Mouse (Mus musculus): ENCODE results near the gene Tifab. TPM values are rescaled to one million over a fixed set of nuclear protein-coding genes. Genes with fewer than 3 reads are reported as not detected.

The Tifab gene
- polyA plus RNA-seq, 1 experiment from 2014 or later: 1.7 TPM

DNA sequence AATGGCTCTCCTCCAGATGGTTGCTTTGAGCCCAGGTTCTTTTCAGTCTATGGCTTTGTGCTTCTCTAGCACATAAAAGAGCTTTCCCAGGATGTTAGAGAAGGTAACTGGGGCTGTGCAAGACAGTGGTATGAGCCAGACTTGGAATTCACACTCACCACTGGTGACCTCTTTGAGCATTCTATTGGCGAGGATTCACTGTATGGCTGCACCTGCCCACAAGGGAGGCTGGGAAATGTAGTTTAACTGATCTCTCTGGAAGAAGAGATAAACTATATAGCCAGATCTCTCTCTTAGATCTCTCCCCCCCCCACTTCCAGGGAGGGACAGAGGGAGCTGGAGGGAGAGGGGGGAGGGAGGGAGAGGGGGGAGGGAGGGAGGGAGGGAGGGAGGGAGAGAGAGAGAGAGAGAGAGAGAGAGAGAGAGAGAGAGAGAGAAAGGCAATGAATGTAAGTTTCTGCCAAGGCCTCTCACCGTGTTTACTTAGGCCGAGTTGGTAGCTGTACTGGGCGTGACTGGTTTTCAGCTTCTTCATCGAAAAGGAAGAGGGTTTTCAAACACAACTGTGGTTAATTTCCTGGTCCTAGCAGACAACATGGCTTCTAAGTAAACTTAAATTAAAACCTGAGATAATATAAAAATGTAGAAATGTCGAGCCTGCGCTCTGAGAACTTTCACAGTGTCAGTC, 25.8 kb downstream of the Tifab start:
- H3K4me2 ChIP-seq (replicated peaks): no peak overlapping the region
- peaks cover 66% of the 10 kb centered on the region for H3K4me1 ChIP-seq
- no peak for ATAC-seq (ENCODE audit: low FRiP score, low read depth)
- no peaks in the 10 kb centered on the region for H3K9me3 ChIP-seq
- H3K4me3 ChIP-seq: no peak overlapping the region
- H3K9ac ChIP-seq: no peak overlapping the region
- WGBS: 64% methylated on average over 7 of the region's 7 CpGs
- H3K27ac ChIP-seq: no peak overlapping the region
- H3K36me3 ChIP-seq: no peaks in the 10 kb centered on the region
- H3K27me3 ChIP-seq: no peaks in the 10 kb centered on the region

DNA sequence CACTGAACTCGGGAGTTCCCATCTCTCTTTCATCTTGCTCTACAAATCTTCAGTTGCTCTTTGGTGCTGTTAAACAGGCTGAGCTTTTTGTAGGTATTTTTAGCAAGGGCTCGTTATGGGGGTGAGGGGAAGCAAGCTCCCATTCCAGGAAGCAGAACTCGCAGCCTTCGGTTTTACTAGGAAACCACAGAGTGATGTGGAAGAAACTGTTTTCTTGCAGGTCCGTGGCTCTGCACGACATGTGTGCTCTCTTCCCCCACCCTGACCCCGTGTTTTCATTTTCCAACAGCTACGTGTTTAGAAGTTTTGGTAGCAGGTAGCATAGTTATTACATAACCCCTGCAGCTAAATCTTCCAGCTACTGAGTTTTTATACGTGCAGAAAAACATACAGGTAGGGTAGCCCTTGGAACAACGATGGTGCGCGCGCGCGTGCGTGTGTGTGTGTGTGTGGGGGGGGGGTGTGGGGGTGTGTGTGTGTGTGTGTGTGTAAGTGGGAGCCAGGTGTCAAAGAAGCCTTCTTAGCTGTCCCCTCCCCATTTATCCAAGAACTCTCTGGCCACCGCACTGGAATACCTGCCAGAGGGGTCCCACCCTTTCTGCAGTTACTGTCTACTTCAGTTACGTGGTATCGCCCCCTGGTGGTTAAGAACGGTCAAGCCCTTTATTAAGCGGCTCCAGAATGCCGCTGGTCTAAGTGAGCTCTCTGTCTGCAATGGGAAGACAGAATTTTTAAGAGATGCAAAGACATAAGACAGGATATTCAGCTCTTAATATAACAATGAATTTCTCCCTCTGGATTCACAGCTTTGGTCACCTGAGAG, 27.1 kb downstream of the Tifab start:
- Histone ChIP-seq H3K4me3 (peak overlapping the region; percentile 11; the same call in 1 of the 2 replicates), H3K27ac (peak overlapping the region; percentile 76), H3K4me2 (replicated peaks) (peak overlapping the region; percentile 55), H3K36me3 (no peaks in the 10 kb centered on the region), H3K9ac (peak overlapping the region; percentile 25; the same call in 1 of the 2 replicates), H3K4me1 (peaks cover 60% of the 10 kb centered on the region), H3K9me3 (no peaks in the 10 kb centered on the region), H3K27me3 (no peaks in the 10 kb centered on the region)
- peak; percentile 57; the same call in 1 of the 2 replicates for ATAC-seq (ENCODE audit: low FRiP score, low read depth)
- 21% methylated on average over 22 of the region's 22 CpGs for WGBS

DNA sequence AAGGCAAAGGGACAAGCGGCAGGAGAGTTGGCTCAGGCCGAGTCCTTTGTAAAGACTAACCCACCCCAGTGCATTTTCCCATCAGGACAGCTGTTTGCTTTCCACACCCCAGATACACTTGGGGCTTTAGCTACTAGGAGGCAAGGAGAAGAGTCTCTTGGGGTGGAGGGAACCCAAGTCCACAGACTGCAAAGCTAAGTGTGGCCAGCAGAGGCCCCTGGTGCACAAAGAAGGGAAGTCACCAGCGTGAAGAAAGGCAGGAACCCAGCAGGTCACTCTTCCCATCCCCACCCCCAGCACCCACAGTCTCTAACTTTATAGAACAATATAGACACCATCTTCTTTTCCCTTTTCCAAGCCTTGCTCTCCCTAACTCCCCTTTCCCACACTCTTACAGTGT, 33.2 kb downstream of the Tifab start:
- H3K4me2 ChIP-seq (replicated peaks): no peak overlapping the region
- H3K9me3 ChIP-seq: no peaks in the 10 kb centered on the region
- H3K4me1 ChIP-seq: peaks cover 18% of the 10 kb centered on the region
- no peaks in the 10 kb centered on the region for H3K27me3 ChIP-seq
- H3K27ac ChIP-seq: no peak overlapping the region
- H3K9ac ChIP-seq: no peak overlapping the region
- ATAC-seq (ENCODE audit: low FRiP score, low read depth): no peak
- H3K36me3 ChIP-seq: no peaks in the 10 kb centered on the region
- H3K4me3 ChIP-seq: no peak overlapping the region
- 48% methylated on average over 3 of the region's 3 CpGs for WGBS

DNA sequence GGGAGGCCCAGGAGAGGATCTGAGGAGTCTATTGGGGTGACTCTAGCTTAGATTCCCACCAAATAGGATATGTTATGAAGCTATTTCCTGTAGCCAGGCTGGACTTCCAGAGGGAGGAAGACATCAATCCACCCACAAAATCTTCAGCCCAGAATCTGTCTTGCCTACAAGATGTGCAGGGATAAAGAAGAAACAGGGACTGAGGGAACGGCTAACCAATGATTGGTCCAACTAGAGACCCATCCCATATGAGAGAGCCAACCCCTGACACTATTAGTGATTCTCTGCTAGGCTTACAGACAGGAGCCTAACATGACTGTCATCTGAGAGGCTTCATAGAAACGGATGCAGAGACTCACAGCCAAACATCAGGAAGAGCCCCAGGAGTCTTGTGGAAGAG, 34.7 kb downstream of the Tifab start:
- Histone ChIP-seq H3K9ac (no peak overlapping the region), H3K36me3 (no peaks in the 10 kb centered on the region), H3K27me3 (no peaks in the 10 kb centered on the region), H3K4me1 (peaks cover 24% of the 10 kb centered on the region), H3K4me2 (replicated peaks) (no peak overlapping the region), H3K9me3 (no peaks in the 10 kb centered on the region), H3K27ac (no peak overlapping the region), H3K4me3 (no peak overlapping the region)
- no peak for ATAC-seq (ENCODE audit: low FRiP score, low read depth)
- 70% methylated on average over 2 of the region's 2 CpGs for WGBS

DNA sequence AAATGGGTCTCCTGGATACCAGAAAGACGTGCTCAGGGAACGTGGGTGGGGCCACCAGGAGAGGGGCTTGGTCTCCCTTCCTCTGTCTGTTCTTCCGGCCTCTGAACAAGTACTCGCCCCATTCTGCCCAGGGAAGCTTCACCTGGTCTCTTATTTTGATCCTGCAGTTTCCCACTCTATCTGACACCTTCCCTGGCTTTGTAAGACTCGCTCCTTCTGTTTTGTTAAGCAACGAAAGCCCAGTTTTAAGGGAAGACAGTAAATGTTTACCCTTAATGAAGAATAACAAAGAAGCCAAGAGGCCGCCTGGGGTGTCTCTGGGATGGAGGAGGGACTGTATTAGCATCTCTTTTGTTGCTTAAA, 35.6 kb downstream of the Tifab start:
- Histone ChIP-seq H3K27ac (no peak overlapping the region), H3K9me3 (no peaks in the 10 kb centered on the region), H3K36me3 (no peaks in the 10 kb centered on the region), H3K4me2 (replicated peaks) (no peak overlapping the region), H3K4me3 (no peak overlapping the region), H3K4me1 (peaks cover 30% of the 10 kb centered on the region), H3K9ac (no peak overlapping the region), H3K27me3 (no peaks in the 10 kb centered on the region)
- 31% methylated on average over 7 of the region's 7 CpGs for WGBS
- ATAC-seq (ENCODE audit: low FRiP score, low read depth): no peak

DNA sequence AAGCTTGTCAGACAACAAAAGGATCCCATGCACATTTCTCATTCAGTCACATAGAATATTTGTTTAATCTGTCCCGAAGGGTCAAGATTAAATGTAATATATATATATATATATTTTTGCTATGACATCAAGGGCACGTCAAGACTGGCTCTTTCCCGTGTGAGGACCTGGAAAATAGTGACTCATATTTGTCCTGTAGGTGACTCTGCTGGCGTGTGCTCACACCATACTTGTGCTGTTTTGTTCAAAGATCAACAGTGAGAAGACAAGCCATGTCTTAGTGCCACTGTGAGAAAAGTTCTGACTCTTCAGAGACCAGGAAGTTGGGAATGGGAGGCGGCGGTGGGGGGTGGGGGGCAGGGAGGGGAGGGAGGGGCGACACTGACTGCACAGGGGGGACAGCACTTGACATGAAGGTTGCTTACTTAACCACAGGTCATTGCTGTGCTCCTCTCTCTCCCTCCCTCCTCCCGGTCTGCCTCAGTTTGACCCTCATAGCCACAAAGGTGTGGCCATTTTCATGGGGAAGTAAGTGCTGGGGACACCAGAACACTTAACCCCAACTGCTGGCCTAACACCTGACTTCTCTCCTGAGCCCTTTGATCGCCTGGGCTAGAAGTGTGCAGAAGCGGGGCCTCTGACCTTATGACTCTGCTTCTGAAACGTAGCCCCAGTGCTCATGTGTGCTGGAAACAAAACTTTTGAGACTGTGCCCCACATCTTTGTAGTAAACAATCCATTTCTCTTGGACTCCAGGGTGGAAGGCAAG, 36.1 kb downstream of the Tifab start:
- no peak for ATAC-seq (ENCODE audit: low FRiP score, low read depth)
- no peak overlapping the region for H3K27ac ChIP-seq
- H3K36me3 ChIP-seq: no peaks in the 10 kb centered on the region
- H3K27me3 ChIP-seq: no peaks in the 10 kb centered on the region
- 37% methylated on average over 9 of the region's 11 CpGs for WGBS
- H3K9ac ChIP-seq: no peak overlapping the region
- peaks cover 25% of the 10 kb centered on the region for H3K4me1 ChIP-seq
- no peak overlapping the region for H3K4me3 ChIP-seq
- H3K9me3 ChIP-seq: no peaks in the 10 kb centered on the region
- no peak overlapping the region for H3K4me2 ChIP-seq (replicated peaks)

DNA sequence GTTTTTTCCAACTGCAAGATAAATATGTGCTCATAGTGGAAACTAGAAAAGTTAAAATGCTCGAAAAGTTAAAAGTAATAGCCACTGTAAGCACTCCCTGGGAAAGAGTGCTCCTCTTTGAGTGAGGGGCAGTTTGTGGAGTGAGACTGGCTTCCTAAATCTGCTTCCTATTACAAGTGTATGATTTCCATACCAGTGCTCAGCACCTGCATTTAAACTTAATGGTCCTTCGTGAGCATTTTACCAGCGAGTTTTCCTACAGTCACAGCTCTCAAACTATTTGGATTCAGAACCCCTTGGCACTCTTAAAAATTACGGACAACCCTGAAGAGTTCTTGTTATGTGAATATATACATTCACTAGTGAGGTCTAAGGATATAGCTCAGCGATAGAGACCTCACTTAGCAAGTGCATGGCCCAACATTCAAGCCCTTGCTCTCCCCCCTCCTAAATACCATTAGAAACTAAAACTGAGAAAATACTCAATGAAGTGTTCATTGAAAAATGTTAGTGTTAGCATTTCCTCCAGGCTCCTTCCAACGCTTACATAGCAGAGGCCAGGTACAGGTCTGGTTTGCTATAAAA, 39.4 kb downstream of the Tifab start:
- peak; percentile 73; the same call in 1 of the 2 replicates for ATAC-seq (ENCODE audit: low FRiP score, low read depth)
- Histone ChIP-seq H3K36me3 (no peaks in the 10 kb centered on the region), H3K27ac (peak overlapping the region; percentile 77; the same call in 1 of the 2 replicates), H3K4me3 (no peak overlapping the region), H3K9me3 (no peaks in the 10 kb centered on the region), H3K27me3 (no peaks in the 10 kb centered on the region), H3K9ac (no peak overlapping the region), H3K4me2 (replicated peaks) (0 out of 2 replicates have a peak overlapping the region, but pooled peaks have one; percentile 14), H3K4me1 (peaks cover 38% of the 10 kb centered on the region)
- 19% methylated on average over 6 of the region's 6 CpGs for WGBS

DNA sequence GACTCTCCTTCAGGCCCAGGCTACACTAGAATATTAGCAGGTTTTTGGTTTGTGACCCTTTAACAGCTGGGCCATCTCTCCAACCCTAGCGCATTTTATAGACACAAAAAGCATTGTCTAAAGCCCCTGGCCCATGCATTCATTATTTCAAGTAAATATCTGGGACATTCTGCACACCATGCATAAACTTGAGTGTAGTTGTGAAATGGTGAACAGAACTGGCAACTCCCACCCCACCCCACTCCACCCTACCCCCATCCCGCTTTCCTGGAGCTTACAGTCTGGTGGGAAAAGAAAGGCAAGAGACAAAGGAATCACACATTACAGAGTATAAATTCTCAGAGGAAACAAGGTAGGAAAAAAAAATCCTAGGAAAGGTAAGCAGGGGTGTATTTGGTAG, 42.5 kb downstream of the Tifab start, which contains the start of gene H2afy:
Gene H2afy (minus strand): TSS at position 162 of the 400 bp plus-strand sequence.
- Histone ChIP-seq H3K27me3 (no peaks in the 10 kb centered on the region), H3K4me2 (replicated peaks) (peak within 1 kb of the TSS; percentile 89), H3K27ac (peak within 1 kb of the TSS; percentile 86), H3K4me3 (peak within 1 kb of the TSS; percentile 97), H3K36me3 (peaks cover 11% of the 10 kb centered on the region), H3K9ac (peak within 1 kb of the TSS; percentile 99), H3K4me1 (peaks cover 62% of the 10 kb centered on the region), H3K9me3 (no peaks in the 10 kb centered on the region)
- no peak for ATAC-seq (ENCODE audit: low FRiP score, low read depth)
- 81% methylated on average over 2 of the region's 2 CpGs for whole genome bisulfite sequencing

DNA sequence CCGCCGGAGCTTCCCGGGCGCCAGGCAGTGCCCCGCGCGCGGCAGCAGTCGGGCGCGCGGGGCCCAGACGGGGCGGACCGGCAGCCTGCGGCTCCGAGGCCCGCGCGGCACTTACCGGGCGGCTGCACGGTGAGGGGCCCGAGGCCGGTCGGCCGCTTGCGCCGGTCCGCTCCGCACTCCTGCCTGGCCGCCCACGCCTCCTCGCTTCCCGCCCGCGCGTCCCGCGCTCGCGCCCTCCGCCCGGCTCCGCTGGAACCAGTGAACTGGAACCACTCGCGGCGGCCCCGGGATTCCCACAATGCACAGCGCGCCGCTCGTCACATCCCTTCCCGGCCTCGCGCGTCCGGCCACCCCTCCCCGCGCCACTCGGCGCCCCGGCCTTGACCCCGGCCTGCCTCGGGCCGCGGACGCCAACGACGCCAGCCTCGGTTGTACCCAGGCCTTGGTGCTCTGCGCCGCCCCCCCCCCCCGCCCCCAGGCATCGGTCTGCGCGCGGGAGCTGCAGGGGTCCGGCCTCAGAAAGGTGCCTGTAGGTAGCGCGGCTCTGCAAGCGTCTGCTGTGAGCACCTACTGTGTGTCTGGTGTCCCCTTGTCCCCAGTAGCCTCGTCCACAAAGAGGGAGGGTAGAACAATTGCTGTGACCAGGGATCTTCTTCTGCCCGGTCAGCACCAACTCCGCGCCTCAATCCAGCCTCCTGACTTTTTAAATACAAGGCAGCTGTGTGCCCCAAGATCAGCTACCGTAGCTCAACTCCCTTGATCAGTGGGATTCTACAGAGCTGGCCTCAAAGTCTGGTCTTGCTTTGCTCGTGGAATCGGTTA, 43.2 kb downstream of the Tifab start:
- H3K27me3 ChIP-seq: no peaks in the 10 kb centered on the region
- H3K4me1 ChIP-seq: peaks cover 66% of the 10 kb centered on the region
- peak overlapping the region; percentile 97 for H3K4me3 ChIP-seq
- peak; percentile 74 for ATAC-seq (ENCODE audit: low FRiP score, low read depth)
- H3K9ac ChIP-seq: peak overlapping the region; percentile 99
- 1% methylated on average over 63 of the region's 89 CpGs for WGBS
- peak overlapping the region; percentile 86 for H3K27ac ChIP-seq
- H3K36me3 ChIP-seq: peaks cover 17% of the 10 kb centered on the region
- no peaks in the 10 kb centered on the region for H3K9me3 ChIP-seq
- peak overlapping the region; percentile 89 for H3K4me2 ChIP-seq (replicated peaks)

DNA sequence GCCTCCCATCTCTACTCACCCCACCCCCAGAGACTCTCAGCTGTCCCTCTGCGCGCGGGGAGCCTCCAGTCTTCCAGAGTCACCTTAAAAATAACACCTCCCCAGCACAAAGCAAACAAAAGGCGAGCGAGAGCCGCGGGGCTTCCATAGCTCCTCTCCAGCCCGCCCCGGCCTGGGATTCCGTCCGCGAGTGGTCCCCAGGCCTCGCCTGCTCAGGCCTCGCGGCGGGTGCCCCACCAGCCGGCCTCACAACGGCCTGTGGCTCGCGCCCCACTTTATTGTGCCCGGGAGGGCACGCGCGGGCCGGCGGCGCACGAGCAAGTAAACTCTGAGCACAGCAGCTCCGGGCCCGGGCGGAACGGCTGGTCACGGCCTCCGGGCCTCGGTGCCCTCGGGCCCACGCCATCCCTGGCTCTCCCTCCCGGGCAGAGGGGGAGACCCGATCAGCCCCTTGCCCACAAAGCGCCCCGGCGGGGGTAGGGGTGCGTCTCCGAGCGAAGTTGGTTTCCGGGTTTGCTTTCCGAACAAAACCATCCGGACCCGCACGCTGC, 44.0 kb downstream of the Tifab start:
- H3K4me1 ChIP-seq: peaks cover 66% of the 10 kb centered on the region

DNA sequence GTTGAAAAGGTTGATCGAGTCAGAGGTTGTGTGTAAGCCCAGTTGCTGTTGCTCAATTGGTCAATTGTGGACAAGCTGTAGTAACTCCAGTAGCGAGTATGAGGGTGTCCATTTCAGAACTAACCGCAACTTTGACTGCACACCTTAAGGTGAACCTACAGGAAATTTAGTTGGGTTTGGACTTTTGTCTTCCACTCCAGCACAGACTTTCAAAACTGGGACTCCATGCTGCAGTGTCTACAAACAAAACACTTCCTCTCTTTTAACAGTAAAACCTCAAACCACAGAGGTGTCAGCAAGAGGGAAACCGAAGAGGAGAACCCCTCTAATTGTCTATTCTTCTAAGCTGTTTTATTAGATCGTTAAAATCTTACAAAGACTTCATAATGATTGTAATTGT, 44.7 kb downstream of the Tifab start:
- Histone ChIP-seq H3K36me3 (peaks cover 27% of the 10 kb centered on the region), H3K9me3 (no peaks in the 10 kb centered on the region), H3K4me1 (peaks cover 59% of the 10 kb centered on the region), H3K4me2 (replicated peaks) (peak overlapping the region; percentile 89), H3K27ac (no peak overlapping the region), H3K4me3 (peak overlapping the region; percentile 97), H3K27me3 (no peaks in the 10 kb centered on the region), H3K9ac (peak overlapping the region; percentile 99)
- 31% methylated on average over 5 of the region's 5 CpGs for WGBS
- no peak for ATAC-seq (ENCODE audit: low FRiP score, low read depth)

More for the DNA sequence above, 44.0 kb downstream of the Tifab start:
- H3K27ac ChIP-seq: peak overlapping the region; percentile 86
- peak overlapping the region; percentile 89 for H3K4me2 ChIP-seq (replicated peaks)
- H3K4me3 ChIP-seq: peak overlapping the region; percentile 97
- no peaks in the 10 kb centered on the region for H3K27me3 ChIP-seq
- peak overlapping the region; percentile 99 for H3K9ac ChIP-seq
- ATAC-seq (ENCODE audit: low FRiP score, low read depth): no peak
- WGBS: under 1% methylated on average over 44 of the region's 50 CpGs
- peaks cover 24% of the 10 kb centered on the region for H3K36me3 ChIP-seq
- H3K9me3 ChIP-seq: no peaks in the 10 kb centered on the region

Measured in limb, embryonic 13.5 days (tissue).